Mouse (Mus musculus) adrenal gland, adult 2 months (tissue): ENCODE measurements at regions not wholly inside any gene's neighbourhood (a gene's known extent, or its start where the extent isn't known, plus 50 kb on each side); places are given as distances from the start of the nearest gene placed in this dataset.
"Not testable (repeated sequence)": the region's sequence is repeated elsewhere in the genome, so short reads cannot be mapped to it uniquely, and the experiment has no call there.

ENCODE experiments used
- DNase-seq: peaks from one replicate; pipeline ENCODE4 v3.0.0; 2021

DNA sequence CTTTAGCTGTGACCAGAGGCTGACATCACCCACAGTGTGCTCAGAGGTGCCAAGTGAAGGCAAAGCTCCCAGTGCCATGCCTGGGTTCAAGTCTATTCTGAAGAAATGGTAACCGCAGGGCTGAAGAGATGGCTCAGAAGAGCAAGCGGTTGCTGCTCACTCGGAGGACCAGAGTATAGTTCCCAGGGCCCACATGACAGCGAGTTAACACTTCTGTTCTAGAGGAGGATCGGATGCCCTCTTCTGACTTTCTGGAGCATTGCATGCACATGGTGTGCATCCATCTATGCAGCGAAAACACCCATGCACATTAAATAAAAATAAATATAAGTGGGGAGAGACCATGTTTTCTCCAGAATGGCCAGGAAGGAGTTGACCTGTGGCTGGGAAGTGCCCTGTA lies 209.5 kb downstream of the Sorl1 start:
- no peak for DNase-seq

DNA sequence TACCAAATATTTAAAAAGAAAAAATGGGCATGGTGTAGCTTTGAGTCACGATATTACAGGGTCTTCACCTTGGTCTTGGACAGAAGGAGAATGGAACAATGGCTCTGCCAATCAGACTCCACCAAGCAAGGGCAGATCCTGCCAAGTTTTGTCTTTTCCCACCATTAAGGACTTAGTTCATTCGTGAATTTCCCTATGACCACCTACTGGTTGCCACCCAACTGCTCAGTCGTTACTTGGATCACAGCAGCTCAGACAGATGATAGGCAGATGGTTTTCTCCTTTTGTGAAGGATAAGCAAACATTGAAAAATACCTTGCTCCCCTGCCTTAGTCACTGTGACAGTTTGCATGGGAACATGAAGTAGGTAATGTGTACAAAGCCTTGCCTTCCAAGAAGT lies 210.2 kb downstream of the Sorl1 start:
- no peak for DNase-seq

DNA sequence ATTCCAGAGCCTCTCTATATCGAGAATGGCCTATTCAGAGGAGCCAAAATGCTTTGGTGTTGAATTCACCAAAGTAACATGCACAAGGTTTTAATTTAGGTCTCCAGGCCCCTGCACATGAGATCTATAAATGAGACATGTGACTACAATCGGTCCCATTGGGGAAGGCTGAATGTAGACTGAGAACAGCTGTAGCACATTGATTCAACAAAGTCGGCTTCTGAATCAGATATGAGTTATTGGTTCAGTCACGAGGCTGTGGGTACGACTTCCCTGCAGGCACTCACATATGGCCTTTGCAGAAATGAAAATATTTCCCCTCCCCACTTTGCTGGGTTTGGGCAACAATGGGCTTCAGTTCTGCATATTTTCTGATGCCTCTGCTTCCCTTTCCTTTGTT lies 211.6 kb downstream of the Sorl1 start:
- no peak for DNase-seq

DNA sequence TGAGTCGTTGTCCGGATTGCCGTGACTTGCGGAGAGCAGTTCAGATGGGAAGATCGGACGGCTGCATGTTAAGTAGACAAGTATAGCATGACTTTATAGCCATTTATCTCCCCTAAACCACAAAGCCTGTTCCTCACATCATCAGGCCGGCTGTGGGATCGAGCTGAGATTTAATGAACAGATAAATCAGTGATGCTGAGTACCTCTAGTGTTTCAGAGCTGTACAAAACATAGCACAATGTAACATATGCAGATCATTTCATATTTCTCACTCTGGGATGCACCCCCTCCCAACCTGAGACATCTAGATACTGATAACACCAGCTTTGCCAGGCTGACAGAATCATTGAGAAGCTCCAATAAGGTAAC lies 223.5 kb downstream of the Sorl1 start:
- DNase-seq = no peak

DNA sequence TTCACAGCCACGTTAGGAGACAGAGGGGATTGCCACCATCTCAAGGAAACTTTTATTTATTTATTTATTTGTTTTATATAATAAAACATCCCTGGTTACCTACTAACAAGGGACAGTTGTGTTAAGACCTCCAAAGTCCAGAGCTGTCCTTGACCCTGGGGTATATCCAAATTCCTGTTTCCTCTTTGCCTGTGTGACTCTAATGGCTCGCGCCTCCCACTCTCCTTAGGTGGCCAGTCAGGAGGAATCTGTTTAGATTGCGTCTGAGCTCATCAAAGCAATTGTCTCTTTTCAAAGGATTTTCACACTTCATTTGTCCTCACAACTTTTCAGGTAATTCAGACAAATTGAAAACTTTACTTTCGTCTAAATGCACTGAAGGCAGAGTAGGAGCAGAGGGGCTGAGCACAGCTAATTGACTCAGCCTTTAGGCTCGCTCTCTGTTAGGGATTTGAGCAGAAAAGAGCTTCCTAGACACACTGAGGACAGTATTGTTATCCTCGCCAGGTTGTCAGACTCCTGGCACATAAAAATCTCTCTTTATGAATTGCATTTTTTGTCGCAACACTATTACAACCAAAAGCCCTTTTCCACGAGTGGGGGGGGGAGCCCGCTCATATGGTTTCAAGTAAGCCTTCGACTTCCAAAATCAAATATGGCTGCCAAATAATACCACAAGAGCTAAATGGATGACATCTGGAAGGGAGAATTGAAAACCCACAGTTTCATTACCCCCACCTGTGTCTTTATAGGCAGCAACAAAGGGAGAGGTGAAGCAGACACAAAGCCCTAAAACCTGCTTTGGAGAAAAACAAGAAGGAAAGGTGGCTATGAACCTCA lies 224.1 kb downstream of the Sorl1 start:
- DNase-seq = no peak

DNA sequence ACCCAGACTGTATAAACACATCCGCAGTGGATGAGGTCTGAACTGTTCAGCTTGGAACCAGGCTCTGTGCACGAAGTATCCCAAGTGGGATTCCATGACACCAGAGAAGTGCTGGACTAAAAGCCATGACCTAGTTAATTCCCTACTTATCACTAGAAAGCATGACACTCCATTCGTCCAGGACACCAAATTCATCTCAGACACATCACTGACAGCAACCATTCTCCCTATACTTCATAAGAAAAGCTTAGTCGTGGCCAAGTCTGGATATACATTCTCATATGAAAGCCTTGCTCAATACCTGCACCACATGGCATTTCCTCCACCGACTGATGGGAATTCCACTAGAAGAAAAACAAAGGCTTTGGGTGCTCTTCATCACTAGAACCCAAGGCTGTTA lies 229.0 kb downstream of the Sorl1 start:
- no peak for DNase-seq

DNA sequence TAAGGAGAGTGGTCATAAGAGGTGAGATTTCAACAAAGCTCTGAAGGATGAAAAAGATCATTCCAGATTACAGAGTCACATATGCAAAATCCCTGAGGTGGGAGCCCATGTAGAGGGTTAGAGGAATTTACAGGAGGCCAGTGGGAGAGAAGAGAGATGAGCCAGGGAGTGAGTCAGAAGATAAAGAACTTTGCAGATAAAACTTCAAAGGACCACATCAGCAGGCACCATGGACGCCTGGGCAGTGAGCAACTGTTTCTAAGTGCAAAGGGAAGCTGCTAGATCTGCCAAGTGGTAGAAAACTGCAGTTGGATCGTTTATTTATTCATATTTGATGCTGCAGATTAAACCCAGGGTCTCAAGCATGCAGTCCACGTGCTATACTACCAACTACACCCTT lies 231.3 kb downstream of the Sorl1 start:
- DNase-seq = peak; percentile 61

DNA sequence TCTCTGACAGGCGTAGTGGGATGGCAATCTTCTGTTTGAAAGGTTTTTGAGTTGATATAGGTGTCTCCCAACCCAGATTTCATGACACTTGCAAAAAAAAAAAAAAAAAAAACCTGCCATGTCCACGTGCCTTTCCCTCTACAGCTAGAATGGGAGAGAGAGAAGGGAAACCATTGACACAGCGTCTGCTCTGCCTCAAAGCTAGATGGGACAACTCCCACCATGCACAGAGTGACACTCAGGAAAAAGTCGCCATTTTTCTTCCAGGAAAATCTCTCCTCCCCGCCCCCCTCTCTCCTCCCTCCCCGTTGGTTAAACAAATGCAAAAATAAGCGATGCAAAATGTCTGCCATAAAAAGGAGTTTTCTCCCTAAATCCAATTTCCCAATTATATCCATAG lies 232.9 kb downstream of the Sorl1 start:
- no peak for DNase-seq

DNA sequence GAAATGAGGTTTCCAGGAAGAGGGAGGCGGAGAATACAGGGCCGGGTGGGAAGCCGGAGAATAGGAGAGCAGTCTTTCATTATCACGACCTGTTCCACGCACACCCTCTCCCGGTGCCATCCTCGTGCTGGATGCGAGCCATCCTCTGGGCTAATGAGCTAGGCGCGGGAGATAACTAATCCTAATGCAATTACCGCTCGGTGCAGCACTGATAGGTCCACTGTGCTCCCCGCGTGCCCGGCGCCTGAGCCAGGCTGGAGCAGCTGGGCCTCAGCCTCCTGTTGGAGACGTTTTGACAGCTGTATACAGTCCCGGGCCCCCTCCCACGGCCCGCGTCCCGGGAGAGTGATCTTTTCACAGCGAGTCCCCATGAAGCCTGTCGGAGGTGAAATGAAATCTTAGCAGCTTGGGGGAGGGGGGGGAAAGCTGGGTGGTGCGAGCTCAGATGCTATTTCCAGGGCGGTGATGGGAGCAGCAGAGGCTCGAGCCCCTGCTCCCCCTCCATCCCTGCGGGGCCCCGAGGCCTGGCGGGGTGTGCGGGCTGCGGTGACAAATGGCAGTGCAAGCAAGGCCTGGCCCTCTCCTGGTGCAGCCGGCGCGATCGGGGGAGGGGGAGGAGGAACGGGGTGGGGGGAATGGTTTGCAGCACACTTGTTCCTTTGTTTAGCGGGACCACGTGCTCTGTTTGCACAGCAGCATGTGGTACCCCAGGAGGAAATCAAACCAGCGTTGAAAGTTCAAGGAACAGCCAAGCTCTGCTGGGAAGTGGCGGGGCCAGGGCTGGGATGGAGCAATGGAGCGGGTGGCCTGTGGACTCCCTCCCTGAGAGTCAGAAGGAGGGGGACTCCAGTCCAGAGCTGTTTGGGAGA lies 233.6 kb downstream of the Sorl1 start:
- DNase-seq = peak; percentile 69

DNA sequence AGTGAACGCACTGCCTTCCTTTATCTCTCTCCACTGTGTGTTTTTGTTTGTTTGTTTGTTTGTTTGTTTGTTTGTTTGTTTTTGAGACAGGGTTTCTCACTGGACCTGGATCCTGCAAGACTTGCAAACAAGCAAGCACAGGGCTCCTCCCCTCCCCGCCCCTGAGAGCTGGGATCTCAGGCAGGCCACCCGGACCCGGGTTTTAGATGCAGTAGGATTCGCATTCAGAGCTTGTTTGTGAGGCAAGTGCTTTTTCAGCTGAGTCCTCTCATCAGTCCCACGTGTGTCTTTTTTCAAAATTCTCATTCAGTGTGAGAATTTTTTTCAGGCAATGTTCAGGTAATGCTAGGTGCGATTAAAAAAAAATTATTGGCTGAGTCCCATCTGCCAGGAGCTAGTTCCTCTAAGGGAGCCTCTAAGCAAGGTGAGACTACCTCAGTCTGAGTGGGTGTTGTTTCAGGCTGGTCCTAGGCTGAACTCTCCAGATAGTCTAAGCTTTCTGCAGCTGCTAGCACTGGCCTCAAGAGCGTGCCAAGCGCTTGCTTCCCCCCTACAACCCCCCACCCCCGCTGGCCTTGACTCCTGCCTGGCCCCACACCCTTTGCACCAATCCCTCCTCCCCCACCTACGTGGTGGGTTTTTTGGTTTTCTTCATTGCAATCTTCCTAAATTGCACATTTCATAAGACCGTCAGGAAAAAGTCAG lies 234.4 kb downstream of the Sorl1 start:
- no peak for DNase-seq

DNA sequence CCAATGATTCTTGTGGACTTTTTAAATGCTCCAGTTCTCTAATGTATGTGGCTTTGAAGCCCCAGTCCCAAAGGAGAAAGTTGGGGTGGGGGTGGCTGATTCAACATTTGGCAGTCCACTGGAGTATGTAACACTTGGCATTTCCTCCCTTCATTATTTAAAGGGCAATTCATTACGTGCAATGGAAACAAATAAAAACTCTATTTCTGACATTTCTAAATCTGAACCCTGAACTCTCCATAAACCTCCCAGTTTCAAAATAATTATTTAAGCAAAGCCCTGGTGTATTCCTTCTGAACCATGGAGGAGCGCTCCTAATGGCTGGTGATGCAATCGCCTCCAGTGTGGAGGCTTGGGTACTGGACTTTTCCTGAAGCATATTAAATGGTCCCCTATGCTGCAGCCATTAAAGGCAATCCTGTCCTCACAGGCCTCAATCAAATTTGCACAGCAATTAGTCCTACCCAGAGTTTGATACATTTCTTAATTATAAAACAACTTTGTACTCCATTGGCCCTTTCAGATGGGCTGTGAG lies 235.4 kb downstream of the Sorl1 start:
- no peak for DNase-seq

DNA sequence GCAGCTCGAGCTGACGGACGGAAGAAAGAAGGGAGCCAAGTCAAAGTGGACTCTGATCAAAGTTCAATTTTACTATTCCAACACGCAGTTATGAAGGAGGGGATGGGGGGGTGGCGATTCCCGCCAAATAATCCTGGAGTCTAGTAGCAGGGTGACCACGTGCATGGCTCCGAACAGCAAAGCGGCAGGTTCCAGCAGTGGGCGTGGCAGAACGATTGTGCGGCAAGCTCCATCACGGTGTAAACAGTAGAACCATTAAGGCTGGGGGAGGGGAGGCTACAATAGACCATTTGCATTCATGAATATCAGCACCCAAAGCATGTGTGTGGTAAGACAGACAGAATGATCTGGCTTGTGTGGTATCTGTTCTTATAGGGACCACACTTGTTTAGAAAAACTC lies 237.6 kb downstream of the Sorl1 start:
- not testable (repeated sequence) for DNase-seq

DNA sequence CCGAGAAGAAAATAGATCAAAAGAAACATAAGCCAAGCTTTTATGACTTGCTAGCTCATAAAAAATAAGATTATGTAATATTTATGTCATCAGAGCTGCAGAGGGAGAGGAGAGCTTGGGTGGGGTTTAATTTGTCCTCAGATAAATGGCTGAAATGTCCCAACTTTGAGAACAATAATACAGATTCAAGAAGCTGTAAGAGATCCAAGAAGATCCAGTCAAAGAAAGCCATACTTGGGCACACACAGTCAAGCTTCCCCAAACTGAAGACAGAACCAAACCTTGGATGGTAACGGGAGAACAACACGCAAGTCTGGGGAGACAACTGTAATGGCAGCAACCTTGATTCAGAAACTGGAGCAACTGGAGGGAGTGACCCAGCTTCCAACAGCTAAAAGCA lies 243.6 kb downstream of the Sorl1 start:
- no peak for DNase-seq

DNA sequence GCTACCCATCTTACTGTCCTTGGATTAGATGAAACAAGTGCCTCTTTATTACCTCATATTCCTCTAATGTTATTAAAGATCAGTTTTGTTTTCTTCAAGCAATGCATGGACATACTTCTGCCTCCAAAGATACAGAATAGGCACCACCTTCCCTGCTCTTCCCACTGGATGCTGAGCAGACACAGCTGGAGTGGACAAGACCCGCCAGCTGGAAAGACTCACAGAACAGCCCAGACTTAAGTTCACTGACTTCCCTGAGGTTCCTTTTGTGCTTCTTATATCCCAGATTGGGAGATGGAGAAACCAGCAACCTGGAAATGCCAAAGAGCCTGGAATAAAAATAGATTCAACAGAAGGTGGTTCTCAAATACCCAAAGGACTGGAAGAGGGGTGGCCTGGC lies 245.0 kb downstream of the Sorl1 start:
- DNase-seq = no peak

DNA sequence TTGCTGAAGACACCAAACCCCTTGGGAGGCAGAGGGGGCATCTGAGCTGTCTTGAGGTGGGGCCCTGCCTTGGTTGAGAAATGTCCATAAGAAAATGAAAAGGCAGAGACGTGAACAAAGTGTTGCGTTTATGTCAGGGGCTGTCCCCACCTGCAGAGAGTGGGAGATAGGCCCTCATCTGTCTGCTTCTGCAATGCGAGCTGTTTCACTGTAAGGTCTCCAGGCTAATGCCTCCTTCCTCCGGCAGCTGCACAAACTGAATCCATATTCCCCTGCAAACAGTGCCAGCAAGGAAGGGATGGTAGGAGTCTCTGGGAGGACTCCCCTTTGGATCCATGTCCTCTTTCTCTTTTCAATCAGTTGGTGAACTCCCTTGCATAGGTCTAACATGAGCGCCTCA lies 263.0 kb downstream of the Sorl1 start:
- no peak for DNase-seq

DNA sequence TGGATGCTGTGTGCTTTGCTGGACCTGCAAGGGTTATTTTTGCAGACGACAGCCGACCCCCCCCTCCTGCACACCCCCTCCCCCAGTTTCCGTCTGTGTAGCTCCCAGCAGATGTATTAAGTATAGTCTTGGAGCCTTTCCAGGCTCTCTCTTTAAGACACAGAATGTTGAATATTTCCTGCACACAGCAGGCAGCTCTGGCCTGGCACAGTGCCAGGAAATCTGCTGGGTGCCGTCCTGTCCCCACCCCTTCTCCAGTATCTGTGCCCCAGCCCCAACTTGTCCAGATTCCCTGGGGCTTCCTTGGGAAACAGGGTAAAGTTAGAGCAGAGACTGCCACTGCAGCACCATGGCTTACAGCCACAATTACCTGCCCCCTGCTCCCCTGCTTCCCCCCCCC lies 263.4 kb downstream of the Sorl1 start:
- peak; percentile 21 for DNase-seq

DNA sequence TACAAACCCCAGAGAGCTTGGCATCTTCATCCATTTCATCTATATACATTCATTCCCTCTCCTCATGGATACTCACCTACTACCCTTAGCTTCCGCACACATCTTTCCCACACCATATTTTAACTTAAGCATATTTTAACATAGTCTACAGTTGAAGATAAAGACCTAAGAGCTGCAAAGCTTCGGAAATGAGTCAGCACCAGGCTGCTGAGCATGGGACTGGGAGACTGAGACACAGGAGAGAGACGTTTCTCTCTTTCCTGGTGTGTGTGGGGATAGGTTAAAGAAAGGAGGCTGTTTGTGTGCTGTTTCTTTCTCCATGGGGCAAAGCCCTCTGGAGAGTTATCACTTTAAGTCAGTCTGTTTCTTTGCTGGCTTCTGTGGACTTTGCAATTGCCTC lies 264.3 kb downstream of the Sorl1 start:
- DNase-seq = no peak

DNA sequence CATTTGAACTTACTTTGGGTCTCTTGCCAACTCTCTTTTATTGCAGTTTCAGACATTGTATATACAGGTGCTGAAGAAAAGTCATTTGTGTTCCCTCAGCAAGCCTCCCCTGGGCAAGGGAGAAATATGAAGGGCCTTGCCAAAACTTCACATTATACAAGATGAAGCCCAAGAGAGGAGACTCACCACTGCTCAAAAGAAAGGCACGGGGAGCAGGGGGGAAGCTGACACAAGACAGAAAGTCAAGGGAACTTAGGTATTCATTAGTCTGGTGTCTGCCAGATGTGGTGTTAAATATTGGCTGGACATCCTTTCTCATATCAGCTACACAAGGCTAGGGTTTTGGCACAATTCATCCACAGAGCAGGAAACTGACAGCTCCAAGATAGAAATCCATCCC lies 272.0 kb downstream of the Sorl1 start:
- DNase-seq = no peak

DNA sequence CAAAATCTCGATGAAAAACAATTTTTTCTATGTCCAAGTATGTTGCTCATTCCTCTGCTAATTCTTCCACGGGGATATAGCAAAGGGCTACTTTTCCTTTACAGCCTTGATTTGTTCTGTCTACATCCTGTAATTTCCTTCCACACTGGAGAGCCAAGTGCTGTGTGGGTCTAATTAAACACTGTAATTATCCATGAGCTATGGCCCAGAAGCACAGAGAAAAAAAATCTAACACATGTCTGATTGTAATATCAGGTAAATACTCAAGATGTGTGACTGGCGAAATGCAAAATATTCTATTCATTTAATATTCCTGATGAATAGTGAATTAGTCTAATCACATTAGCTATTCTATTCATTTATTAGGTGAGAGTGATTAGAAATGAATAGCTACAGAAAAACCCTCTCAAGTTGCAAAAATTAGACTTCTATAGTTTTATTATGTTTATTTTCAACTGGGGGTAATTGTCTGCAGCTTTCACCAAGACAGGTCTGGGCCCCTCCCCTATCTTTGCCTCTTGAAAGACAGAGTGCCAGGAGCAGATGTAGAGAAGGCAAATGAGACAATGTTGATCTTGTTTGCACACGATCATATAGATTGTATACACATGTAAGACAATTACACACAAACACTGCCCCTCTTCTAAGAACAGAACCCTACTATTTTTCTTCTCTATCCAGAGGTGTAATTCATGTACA lies 274.3 kb downstream of the Sorl1 start:
- no peak for DNase-seq

DNA sequence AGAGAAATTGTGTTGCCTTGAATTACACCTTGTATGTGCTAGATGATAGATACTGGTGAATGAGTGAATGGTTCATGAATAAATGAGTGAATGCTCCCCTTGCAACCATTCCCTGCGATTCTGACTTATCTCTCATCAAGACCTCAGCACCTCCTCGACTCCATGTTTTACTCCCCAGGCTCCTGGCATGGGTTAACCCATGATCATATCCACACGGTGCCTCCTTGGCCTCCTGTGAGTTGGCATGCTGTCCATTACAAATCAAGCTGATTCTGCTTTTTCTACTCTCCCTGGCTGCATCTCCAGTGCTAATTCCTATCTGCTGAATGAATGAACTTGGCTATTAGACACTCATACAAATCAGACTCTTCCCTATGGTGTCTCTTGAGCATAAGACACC lies 279.5 kb downstream of the Sorl1 start:
- no peak for DNase-seq

DNA sequence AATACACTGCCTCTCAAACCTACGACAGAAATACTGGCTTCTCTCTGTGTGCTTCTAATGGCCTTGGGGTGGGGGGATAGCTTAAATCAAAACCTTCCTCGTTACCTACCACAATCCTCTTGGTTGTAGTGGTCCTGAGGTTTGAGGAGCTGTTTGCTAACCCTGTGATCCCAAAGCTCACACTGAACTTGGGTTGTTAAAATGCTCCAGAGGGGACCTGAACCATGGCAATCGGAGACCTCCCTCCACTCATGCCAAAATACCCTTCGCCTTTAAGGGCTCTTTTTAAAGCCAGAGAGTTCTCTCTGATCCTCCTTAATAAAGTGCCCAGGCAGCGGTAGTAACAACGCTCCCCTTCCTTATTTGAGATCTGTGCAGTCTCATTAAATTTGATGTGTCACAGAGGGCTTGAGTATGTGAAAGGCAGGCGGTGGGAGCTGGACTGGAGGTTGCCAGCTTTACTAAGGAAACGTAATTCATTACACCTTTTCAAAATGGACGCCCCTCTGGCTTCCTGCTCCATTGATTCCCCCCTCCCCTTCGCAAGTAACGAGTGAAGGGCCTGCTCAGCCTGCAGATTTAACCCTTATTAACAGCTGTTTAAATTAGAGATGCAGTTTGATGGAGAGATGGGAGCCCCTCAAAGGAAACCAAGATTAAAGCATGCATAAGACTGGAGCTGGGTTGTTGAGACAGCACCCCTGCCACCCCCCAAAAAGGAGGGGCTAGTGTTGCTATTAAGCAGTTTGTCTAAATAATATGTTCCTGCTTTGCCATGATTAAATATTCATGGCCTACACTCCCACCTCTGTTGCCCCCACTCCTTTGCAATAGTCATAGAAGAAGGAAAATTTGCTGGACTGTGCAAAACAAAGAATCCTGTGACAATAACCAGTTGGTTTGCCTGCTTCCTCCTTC lies 289.4 kb downstream of the Sorl1 start:
- no peak for DNase-seq
